Mouse (Mus musculus): ENCODE results near the gene Olfm2. TPM values are rescaled to one million over a fixed set of nuclear protein-coding genes. Genes with fewer than 3 reads are reported as not detected.
A peak's percentile ranks its signal among the peaks of the same experiment; 100 is the strongest.
"Not testable (repeated sequence)": the region's sequence is repeated elsewhere in the genome, so short reads cannot be mapped to it uniquely, and the experiment has no call there.

The Olfm2 gene
- total RNA-seq, 4 experiments from 2014 or later, result 0.16 to 0.32 TPM; not detected in 2

DNA sequence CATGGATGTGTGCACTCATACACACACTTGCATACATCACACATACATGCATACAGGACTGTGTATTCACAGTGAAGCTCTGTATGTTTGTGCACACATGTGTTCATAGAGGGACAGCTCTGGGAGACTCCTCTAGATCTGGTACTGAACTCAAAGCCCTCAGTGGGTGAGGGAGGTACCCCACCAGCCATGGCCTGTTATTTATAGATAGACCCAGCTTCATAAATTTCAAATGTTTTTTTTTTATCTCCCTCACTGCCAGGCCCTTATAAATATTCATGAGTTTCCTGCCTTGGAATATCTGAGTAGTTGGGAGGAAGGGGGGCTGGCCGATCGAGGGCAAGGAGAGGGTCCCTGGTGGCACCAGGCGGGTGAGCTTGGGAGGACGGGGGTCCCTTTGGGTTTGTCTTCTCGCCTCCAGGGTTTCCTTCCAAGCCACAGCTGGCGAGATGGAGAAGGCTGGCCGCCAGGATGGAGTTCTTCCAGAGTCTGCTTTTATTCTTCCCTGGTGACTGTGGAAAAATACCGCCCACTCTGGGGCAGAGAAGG is 42.2 kb downstream of the Olfm2 start:
- DNase-seq (ENCODE audit: low spot score in 2 of 2), result peak; percentile 23 to 27

- no peak for DNase-seq (ENCODE audit: low spot score in 2 of 2)
Measured at GRCm38 (mm10) chr9:20697466-20697865, 48.7 kb downstream of the Olfm2 start.

GRCm38 (mm10) chr9:20696107-20696712 is 49.9 kb downstream of the Olfm2 start:
- DNase-seq (ENCODE audit: low spot score in 2 of 2), result no peak

GRCm38 (mm10) chr9:20694721-20695235 is 51.4 kb downstream of the Olfm2 start:
- DNase-seq (ENCODE audit: low spot score in 2 of 2), result no peak

- DNase-seq (ENCODE audit: low spot score in 2 of 2), result no peak
Measured at GRCm38 (mm10) chr9:20692863-20693262, 53.3 kb downstream of the Olfm2 start.

- not testable (repeated sequence) for DNase-seq (ENCODE audit: low spot score in 2 of 2)
Measured at GRCm38 (mm10) chr9:20690449-20690848, 55.7 kb downstream of the Olfm2 start.

DNA sequence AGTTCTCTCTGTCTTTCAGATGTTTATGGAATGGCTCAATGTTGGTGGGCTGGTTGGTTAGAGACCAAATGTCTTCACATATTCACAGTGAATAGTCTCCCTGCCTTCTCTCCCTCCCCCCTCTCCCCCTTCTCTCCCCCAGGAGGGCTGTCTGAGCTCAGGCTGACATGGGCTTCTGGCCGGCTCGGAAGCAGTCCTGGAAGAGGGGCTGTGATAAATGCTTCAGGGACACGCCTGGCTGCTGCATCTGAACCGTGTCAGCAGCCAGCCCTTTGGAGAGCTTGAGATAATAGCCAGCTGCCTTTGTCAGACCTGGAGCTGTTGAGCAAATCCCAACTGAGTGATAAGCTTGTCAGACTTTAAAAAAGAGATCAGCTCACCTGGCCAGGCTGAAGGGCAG is 56.2 kb downstream of the Olfm2 start:
- DNase-seq (ENCODE audit: low spot score in 2 of 2), result no peak

DNA sequence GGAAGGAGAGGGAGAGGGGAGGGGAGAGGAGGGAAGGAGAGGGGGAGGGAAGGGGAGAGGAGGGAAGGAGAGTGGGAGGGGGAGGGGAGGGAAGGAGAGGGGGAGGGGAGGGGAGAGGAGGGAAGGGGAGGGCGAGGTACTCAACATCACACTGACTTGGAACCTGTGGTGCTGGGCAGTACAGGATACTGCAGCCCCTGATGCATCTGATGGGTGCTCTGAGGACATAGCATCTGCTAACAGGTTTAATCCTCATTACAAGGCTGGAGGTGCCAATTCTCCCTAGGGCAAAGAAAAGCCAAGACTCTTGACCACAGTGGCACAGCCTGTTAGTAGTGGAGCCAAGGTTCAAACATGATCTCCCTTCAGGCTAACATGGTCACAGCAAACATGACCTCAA is 56.7 kb downstream of the Olfm2 start:
- no peak for DNase-seq (ENCODE audit: low spot score in 2 of 2)

- no peak for DNase-seq (ENCODE audit: low spot score in 2 of 2)
Measured at GRCm38 (mm10) chr9:20685081-20685861, 60.9 kb downstream of the Olfm2 start.

GRCm38 (mm10) chr9:20682389-20682722 is 63.8 kb downstream of the Olfm2 start:
- no peak for DNase-seq (ENCODE audit: low spot score in 2 of 2)

- no peak for DNase-seq (ENCODE audit: low spot score in 2 of 2)
Measured at GRCm38 (mm10) chr9:20681546-20682388, 64.4 kb downstream of the Olfm2 start.

- no peak for DNase-seq (ENCODE audit: low spot score in 2 of 2)
Measured at GRCm38 (mm10) chr9:20680378-20680958, 65.7 kb downstream of the Olfm2 start.

- no peak for DNase-seq (ENCODE audit: low spot score in 2 of 2)
Measured at GRCm38 (mm10) chr9:20677892-20678291, 68.3 kb downstream of the Olfm2 start.

DNA sequence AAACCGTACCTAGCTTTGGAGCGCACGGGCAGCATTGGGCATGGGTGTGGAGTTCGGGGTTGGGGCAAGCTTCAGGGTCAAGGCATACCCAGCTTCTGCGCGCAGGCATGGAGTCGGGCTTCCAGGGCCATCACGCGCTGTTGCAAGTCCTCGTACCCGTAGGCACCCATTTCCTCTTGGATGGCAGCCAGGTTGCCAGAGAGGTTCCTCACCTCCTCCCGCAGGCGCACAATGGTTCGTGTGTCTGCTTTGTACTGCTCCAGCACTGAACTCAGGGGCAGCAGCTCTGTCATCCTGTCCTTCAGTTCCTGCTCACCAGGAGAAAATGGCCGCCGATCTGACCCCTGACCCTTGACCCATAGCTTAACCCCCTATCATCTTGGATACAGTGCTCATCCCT is 74.1 kb downstream of the Olfm2 start:
- no peak for DNase-seq (ENCODE audit: low spot score in 2 of 2)

GRCm38 (mm10) chr9:20668065-20668464 is 78.1 kb downstream of the Olfm2 start:
- no peak for DNase-seq (ENCODE audit: low spot score in 2 of 2)

DNA sequence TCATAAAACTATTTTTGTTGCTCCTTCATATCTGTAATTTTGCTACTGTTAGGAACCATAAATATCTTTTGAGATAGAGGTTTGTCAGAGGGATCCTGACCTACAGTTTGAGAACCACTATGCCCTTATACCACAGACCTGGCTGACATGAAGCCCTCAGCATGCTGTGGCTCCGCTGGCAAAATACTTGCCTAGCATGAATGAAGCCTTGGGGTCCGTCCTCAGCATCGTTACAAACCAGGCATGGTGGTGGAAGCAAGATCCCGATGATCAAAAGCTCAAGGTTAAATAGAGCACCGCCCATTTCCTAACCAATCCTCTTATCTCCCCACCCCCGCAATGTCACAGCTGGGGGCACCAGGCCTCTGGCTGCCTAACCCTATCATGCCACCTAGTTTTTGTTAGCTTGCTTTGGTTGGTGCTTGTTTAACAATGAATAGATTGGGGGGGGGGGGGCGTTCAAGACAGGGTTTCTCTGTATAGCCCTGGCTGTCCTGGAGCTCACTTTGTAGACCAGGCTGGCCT is 79.6 kb downstream of the Olfm2 start:
- no peak for DNase-seq (ENCODE audit: low spot score in 2 of 2)

DNA sequence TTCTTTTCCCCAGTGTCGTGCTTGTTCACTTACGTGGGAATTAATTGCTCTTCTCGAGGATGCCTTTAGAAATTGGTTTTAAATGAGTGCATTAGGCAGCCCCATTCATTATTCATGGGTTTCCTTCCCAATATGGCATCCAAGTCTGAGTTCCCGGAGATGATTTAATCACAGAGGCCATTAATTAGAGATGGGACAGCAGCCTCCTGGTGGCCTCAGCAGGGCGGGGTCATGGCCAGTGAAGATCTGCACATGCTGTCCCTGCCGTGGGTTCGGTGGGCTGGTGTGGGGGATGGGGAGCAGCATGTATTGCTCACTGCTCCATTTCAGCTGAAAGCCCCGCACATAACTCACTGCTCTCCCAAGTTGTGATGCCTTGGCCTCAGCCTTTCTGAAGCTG is 80.2 kb downstream of the Olfm2 start:
- no peak for DNase-seq (ENCODE audit: low spot score in 2 of 2)

GRCm38 (mm10) chr9:20664982-20665637 is 81.0 kb downstream of the Olfm2 start:
- no peak for DNase-seq (ENCODE audit: low spot score in 2 of 2)

DNA sequence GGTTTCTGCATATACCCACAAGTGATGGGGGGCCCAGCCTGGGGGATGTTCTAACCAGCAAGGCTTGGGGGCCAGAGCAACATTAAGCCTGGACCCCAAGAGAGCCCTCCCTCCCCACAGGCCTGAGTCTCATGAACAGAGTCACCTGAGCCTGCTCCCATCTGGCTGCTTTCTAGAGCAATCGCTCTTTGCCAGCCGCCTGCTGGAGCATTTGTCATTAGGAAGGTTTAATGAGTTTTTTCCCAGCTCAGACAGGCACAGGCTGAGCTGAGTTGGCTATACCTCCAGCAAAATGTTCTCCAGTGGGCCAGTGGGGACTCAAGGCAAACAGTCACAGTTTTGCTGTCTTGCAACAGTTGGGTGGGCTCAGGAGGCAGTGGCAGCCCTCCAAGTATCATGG is 81.8 kb downstream of the Olfm2 start:
- DNase-seq (ENCODE audit: low spot score in 2 of 2), result no peak

DNA sequence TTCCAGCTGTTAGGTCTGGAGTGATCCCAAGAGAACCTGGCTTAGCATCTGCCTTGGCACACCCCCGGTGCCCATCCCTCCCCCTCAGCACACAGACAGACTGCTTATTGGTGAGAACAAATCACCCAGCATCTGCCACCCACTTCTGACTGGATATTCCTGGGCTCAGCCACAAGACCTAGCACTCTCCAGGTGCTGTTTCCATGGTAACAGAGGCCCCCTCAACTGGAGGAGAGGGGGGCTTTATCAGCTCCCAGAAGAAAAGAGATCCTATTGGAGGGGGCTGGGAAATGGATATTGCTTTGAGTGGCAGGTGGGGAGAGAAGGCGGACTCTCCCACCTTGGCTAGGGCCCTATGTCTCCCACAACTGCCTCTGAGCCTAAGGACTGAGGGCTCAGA is 82.2 kb downstream of the Olfm2 start:
- no peak for DNase-seq (ENCODE audit: low spot score in 2 of 2)

GRCm38 (mm10) chr9:20662874-20663273 is 83.3 kb downstream of the Olfm2 start:
- DNase-seq (ENCODE audit: low spot score in 2 of 2), result no peak
